Mouse (Mus musculus): Measurements from ENCODE around the gene Tubb3. TPM values are rescaled to one million over a fixed set of nuclear protein-coding genes. Genes with fewer than 3 reads are reported as not detected.

The Tubb3 gene
- total and polyA plus RNA-seq, 3 experiments = 1.8 to 3.1 (median 2.2) TPM

DNA sequence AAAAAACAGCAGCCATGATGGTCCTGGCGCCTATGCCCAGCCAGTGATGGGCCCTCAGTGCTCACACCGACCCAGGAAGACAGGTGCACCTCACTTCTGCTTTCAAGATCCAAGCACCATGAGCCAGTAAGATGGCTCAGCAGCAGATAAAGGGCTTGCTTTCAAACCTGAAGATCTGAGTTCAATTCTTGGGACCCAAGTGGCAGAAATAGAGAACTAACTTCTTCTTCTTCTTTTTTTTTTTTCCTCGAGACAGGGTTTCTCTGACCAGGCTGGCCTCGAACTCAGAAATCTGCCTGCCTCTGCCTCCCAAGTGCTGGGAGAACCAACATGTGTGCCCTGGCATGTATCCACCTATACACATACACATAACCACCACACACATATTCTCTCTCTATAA lies 8.5 kb downstream of the Tubb3 start (continued):
- TF ChIP-seq ZKSCAN1 (IDR thresholded peaks at IDR 0.05; ENCODE audit: borderline replicate concordance, low read depth, low read length) (no peak), MXI1 (IDR thresholded peaks at IDR 0.05; ENCODE audit: low read depth, low read length) (no peak)

DNA sequence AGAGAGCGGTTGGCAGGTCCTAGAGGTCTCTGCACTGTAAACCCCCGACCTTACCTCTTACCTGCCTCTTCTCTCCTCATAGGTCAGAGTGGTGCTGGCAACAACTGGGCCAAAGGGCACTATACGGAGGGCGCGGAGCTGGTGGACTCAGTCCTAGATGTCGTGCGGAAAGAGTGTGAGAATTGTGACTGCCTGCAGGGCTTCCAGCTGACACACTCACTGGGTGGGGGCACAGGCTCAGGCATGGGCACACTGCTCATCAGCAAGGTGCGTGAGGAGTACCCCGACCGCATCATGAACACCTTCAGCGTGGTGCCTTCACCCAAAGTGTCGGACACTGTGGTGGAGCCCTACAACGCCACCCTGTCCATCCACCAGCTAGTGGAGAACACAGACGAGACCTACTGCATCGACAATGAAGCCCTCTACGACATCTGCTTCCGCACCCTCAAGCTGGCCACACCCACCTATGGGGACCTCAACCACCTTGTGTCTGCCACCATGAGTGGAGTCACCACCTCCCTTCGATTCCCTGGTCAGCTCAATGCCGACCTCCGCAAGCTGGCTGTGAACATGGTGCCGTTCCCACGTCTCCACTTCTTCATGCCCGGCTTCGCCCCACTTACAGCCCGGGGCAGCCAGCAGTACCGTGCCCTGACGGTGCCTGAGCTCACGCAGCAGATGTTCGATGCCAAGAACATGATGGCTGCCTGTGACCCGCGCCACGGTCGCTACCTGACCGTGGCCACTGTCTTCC lies 9.5 kb downstream of the Tubb3 start:
- TF ChIP-seq ETS1 (conservative IDR thresholded peaks at IDR 0.05; ENCODE audit: low read depth, low read length) (no peak), JUN (IDR thresholded peaks at IDR 0.05; ENCODE audit: insufficient read depth, low read depth, low read length) (no peak), ZNF384 (IDR thresholded peaks at IDR 0.05; ENCODE audit: low read depth, low read length) (no peak), ZKSCAN1 (IDR thresholded peaks at IDR 0.05; ENCODE audit: borderline replicate concordance, low read depth, low read length) (no peak), TCF12 (IDR thresholded peaks at IDR 0.05; ENCODE audit: low read depth, low read length) (no peak), NELFE (IDR thresholded peaks at IDR 0.05; ENCODE audit: low read depth, low read length) (no peak), ZC3H11A (IDR thresholded peaks at IDR 0.05; ENCODE audit: low read depth, low read length) (no peak), KAT2A (IDR thresholded peaks at IDR 0.05; ENCODE audit: insufficient replicate concordance, low read length) (no peak), MAFK (IDR thresholded peaks at IDR 0.05; ENCODE audit: insufficient replicate concordance, low read length) (no peak), MAX (IDR thresholded peaks at IDR 0.05; ENCODE audit: low read length) (no peak), TBP (conservative IDR thresholded peaks at IDR 0.05; ENCODE audit: low read depth, low read length) (no peak), HCFC1 (IDR thresholded peaks at IDR 0.05; ENCODE audit: low read depth, low read length) (no peak), ELF1 (IDR thresholded peaks at IDR 0.05; ENCODE audit: low read depth, low read length) (no peak), MAZ (IDR thresholded peaks at IDR 0.05; ENCODE audit: low read depth, low read length) (no peak), POLR2A (IDR thresholded peaks at IDR 0.05; ENCODE audit: low read depth, low read length) (no peak), RAD21 (IDR thresholded peaks at IDR 0.05; ENCODE audit: low read depth, low read length) (no peak)
- H3K9ac ChIP-seq (ENCODE audit: insufficient read depth, low read depth) = no peak overlapping the region
- dilution Hi-C loops (cut with MboI; ENCODE audit: extremely low pct_ligation_motif_present, extremely low pct_unique_long_range_greater_than_20kb, low sequenced_read_pairs) = no loop called here
- H3K9me3 ChIP-seq (replicated peaks; ENCODE audit: low read length) = peaks cover 6% of the 10 kb centered on the region
- no peak overlapping the region for H3K4me2 ChIP-seq (ENCODE audit: insufficient read depth, low read depth, poor library complexity, severe bottlenecking)
- no peak for DNase-seq (ENCODE audit: extremely low read depth)
- no peaks in the 10 kb centered on the region for H3K79me2 ChIP-seq (replicated peaks; ENCODE audit: control insufficient read depth, extremely low read depth, insufficient read depth, poor library complexity, severe bottlenecking)
- H3K4me3 ChIP-seq (replicated peaks in 1 of 3; ENCODE audit: low read depth in 2 of 3, low read length in 2 of 3, poor library complexity in 1 of 3) = no peak overlapping the region
- in situ Hi-C loops (cut with MboI; ENCODE audit: low pct_ligation_motif_present, low pct_unique_long_range_greater_than_20kb, low sequenced_read_pairs) = no loop called here
- peaks cover 0 to 15% of the 10 kb centered on the region in 2 experiments; a peak in 2 of 4 replicates for H3K4me1 ChIP-seq (ENCODE audit: control insufficient read depth in 1 of 2, insufficient read depth in 2 of 2)
- H3K36me3 ChIP-seq (replicated peaks in 1 of 2; ENCODE audit: control insufficient read depth in 1 of 2, insufficient read depth in 1 of 2, low read length in 1 of 2) = no peaks in the 10 kb centered on the region
- H3K27me3 ChIP-seq (replicated peaks) = no peaks in the 10 kb centered on the region
- H3K27ac ChIP-seq (ENCODE audit: insufficient read depth, low read depth) = no peak overlapping the region

DNA sequence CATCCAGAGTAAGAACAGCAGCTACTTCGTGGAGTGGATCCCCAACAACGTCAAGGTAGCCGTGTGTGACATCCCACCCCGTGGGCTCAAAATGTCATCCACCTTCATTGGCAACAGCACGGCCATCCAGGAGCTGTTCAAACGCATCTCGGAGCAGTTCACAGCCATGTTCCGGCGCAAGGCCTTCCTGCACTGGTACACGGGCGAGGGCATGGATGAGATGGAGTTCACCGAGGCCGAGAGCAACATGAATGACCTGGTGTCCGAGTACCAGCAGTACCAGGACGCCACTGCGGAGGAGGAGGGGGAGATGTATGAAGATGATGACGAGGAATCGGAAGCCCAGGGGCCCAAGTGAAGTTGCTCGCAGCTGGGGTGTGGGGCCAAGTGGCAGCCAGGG lies 10.1 kb downstream of the Tubb3 start:
- in situ Hi-C loops (cut with MboI; ENCODE audit: low pct_ligation_motif_present, low pct_unique_long_range_greater_than_20kb, low sequenced_read_pairs) = no loop called here

More for the DNA sequence above, 10.1 kb downstream of the Tubb3 start:
- dilution Hi-C loops (cut with MboI; ENCODE audit: extremely low pct_ligation_motif_present, extremely low pct_unique_long_range_greater_than_20kb, low sequenced_read_pairs) = no loop called here
- Histone ChIP-seq H3K4me1 (ENCODE audit: control insufficient read depth in 1 of 2, insufficient read depth in 2 of 2) (peaks cover 0 to 15% of the 10 kb centered on the region in 2 experiments; a peak in 2 of 4 replicates), H3K36me3 (replicated peaks in 1 of 2; ENCODE audit: control insufficient read depth in 1 of 2, insufficient read depth in 1 of 2, low read length in 1 of 2) (peaks cover 2 to 3% of the 10 kb centered on the region in 2 experiments), H3K4me3 (replicated peaks in 1 of 3; ENCODE audit: low read depth in 2 of 3, low read length in 2 of 3, poor library complexity in 1 of 3) (no peak overlapping the region), H3K4me2 (ENCODE audit: insufficient read depth, low read depth, poor library complexity, severe bottlenecking) (no peak overlapping the region), H3K9ac (ENCODE audit: insufficient read depth, low read depth) (no peak overlapping the region), H3K27me3 (replicated peaks) (no peaks in the 10 kb centered on the region), H3K79me2 (replicated peaks; ENCODE audit: control insufficient read depth, extremely low read depth, insufficient read depth, poor library complexity, severe bottlenecking) (peaks cover 2% of the 10 kb centered on the region), H3K27ac (ENCODE audit: insufficient read depth, low read depth) (no peak overlapping the region), H3K9me3 (replicated peaks; ENCODE audit: low read length) (peaks cover 8% of the 10 kb centered on the region)
- no peak for DNase-seq (ENCODE audit: extremely low read depth)
- TF ChIP-seq TBP (conservative IDR thresholded peaks at IDR 0.05; ENCODE audit: low read depth, low read length) (no peak), JUN (IDR thresholded peaks at IDR 0.05; ENCODE audit: insufficient read depth, low read depth, low read length) (no peak), BHLHE40 (IDR thresholded peaks at IDR 0.05; ENCODE audit: low read depth, low read length) (no peak), TCF12 (IDR thresholded peaks at IDR 0.05; ENCODE audit: low read depth, low read length) (no peak), JUND (conservative IDR thresholded peaks at IDR 0.05; ENCODE audit: low read depth, low read length) (no peak), ZMIZ1 (IDR thresholded peaks at IDR 0.05; ENCODE audit: low read depth, low read length) (no peak), MAX (IDR thresholded peaks at IDR 0.05; ENCODE audit: low read length) (no peak), CTCF (conservative IDR thresholded peaks at IDR 0.05 in 1 of 2, IDR thresholded peaks at IDR 0.05 in 1 of 2; ENCODE audit: low read depth in 2 of 2, low read length in 2 of 2) (no peak), ZNF384 (IDR thresholded peaks at IDR 0.05; ENCODE audit: low read depth, low read length) (no peak), CHD2 (IDR thresholded peaks at IDR 0.05; ENCODE audit: low read length) (no peak), E2F4 (IDR thresholded peaks at IDR 0.05; ENCODE audit: insufficient replicate concordance, low read depth, low read length) (no peak)
